Mouse (Mus musculus): Measurements from ENCODE around the gene Msi2.

Gene Msi2

DNA sequence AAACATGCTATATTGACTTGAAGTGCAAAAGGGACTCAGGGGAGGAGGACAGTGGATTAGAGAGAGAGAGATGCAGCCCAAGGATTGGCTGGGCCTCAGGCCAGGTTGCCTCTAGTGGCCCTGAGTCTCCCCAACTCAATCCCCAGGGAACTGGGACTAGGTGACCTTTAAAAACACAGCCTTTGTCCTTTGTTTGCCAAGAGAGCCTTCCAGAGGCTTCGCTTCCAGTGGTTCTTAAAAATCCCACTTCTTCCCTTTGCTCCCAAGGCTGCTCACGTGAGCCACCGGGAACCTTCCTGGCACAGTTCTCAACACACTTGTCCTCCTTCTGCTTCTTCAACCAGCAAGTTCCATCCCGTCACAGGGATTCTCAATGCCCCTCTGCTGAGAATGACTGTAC lies 159.6 kb downstream of the Msi2 start:
- DNase-seq: no peak

GRCm38 (mm10) chr11:88557828-88558580 lies 160.3 kb downstream of the Msi2 start:
- DNase-seq: no peak

DNA sequence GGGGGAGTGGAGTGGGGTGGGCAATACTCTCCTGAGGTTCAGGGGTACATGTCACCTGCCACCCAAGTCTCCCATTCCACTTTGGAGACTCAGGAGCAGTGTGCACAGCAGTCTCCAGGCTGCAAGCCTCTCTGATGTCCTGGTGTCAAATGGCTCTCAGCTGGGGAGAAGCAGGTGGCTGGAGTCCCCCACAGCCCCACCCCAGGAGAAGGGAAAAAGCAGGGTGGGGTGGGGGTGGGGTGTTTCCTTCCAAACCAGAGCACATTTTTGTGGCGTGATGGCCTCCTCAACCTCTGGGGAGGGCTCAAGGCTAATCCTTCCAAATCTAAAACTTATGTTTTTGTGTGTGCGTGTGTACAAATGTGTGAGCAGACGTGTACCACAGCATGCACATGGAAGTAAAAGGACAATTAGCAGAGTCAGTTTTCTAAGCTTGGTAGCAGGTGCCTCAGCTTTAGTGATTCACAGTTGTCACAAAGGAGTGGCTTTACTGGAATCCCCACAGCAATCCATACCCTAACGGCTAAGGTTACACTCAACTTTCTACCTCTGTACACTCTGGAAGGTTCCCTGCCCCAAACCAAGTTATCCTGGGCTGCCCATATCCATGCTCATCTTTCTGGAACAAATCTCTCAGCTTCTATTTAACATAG lies 161.1 kb downstream of the Msi2 start:
- DNase-seq: no peak

DNA sequence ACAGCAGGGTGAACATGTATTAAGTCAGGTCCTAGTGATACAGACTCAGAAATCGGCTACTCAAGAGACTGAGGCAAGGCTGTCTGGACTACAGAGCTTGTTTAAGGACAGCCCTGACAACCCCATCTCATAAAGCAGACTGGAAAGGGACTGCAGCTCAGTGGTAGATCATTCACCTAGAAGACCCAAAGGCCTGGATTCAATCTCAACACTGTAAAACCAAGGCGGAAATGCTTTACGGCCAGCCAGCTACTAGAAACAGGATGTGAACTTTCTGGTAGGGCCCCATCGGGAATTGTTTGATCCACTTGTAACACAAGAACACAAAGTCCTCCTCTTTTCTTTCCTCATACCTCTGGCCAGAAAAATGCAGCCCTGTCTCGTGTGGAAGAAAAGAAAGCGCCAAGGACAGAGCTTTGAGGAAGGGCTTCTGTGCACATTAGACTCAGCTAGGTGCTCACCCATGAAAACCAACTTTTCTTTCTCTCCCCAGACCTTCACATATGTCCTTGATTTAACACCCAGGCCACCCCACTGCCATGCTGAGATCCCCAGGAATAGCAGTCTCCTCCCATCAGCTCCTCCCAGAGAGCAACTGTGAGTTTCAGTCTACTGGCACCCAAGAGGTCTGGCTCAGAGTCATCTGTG lies 162.3 kb downstream of the Msi2 start:
- DNase-seq: no peak

- DNase-seq: no peak
Observed at GRCm38 (mm10) chr11:88555232-88555818, 163.0 kb downstream of the Msi2 start.

GRCm38 (mm10) chr11:88553521-88554310 lies 164.6 kb downstream of the Msi2 start:
- no peak for DNase-seq

DNA sequence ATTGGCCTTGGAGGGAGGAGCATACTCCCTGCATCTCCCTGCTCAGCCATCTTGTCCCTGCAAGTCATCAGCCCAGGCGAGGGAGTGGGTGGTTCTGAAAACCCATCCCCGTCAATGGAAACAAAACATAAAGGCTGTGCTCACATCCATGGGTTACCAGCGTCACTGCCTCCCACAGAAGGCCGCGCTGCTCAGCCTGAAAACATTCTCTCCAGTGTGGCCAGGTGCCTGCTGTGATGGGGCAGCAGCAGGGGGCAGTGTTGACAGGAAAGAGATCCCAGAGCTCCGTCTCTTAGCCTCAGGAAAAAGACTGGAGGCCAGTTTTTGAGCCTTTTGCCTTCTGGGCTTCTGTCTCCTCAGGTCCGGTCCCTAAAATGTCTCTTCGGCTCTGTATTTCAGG lies 165.3 kb downstream of the Msi2 start:
- peak; percentile 64 to 77 for DNase-seq

GRCm38 (mm10) chr11:88552385-88552784 lies 165.9 kb downstream of the Msi2 start:
- no peak for DNase-seq

DNA sequence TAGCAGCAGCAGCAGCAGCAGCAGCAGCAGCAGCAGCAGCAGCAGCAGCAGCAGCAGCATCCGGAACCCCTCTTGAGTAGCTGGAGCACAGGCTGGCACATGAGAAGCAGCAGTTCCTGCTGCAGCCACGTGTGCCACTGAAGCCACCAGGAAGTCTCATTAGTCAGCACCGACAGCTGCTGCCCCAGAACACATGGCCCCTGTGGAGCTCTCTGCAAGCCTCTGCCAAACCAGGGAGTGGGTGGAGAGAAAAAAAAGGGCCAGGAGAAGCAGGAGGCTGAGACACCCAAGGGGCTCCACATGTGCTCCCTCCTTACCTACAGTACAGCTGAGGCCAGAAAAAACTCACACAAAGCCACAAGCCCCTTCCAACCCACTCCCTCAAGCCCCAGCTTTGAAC lies 167.3 kb downstream of the Msi2 start:
- peak in 1 of 2 experiments; percentile 48 for DNase-seq

- DNase-seq: no peak
Observed at GRCm38 (mm10) chr11:88550083-88550907, 168.0 kb downstream of the Msi2 start.

DNA sequence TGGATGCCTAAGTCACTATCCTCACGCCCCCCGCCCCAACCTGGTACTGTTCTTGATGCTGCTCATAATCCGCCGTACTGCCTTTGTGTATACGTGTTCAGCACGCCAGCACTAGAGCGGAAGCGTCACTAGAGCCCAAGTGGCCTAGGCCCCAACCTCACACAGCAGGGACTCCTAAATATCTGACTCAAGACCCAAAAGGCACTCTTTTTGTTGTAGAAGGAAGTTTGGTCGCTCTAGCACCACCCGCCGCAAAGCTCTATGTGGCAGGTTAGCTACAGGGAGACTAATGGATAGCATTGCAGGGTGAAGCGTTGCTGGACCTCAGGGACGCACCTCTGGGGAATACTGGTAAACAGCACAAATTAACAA lies 168.8 kb downstream of the Msi2 start:
- DNase-seq: no peak

- DNase-seq: no peak
Observed at GRCm38 (mm10) chr11:88548832-88549528, 169.3 kb downstream of the Msi2 start.

DNA sequence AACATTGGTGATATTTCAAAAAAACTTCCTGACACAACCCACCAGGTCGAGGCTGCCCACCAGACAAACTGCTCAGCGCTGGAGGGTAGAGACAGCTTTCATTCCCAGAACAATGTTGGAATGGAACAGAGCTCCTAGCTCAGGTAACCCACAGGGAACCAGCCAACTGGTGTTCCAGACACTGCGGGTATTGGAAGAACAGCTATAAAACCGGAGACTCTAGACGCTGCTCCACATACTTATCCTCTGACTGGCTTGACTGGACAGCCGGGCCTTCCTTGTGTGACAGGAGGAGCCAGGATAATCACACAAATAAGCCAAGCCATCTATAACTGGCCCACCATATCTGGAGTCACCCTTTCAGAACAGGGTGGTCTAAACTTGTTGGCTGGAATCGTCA lies 169.9 kb downstream of the Msi2 start:
- no peak for DNase-seq

- DNase-seq: no peak
Observed at GRCm38 (mm10) chr11:88543771-88544170, 174.5 kb downstream of the Msi2 start.

DNA sequence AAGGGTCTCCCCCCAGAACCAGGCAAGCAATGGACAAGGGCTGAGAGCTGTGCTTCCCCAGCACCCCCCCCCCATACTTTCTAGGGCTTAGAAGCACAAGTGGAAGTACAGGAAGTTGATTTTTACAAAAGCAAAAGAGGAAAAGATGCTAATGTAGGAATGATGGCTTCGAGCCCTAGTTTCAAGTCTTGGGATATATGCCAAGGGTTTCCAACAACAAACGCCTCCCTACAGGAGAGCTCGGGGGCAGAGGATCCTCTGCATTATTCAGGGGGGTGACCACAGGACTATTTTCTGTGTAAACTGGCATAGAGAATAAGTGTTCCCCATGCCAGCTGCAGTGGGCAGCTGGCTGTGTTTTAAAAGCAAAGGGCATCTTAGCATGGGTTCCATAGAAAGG lies 175.5 kb downstream of the Msi2 start:
- DNase-seq: no peak

DNA sequence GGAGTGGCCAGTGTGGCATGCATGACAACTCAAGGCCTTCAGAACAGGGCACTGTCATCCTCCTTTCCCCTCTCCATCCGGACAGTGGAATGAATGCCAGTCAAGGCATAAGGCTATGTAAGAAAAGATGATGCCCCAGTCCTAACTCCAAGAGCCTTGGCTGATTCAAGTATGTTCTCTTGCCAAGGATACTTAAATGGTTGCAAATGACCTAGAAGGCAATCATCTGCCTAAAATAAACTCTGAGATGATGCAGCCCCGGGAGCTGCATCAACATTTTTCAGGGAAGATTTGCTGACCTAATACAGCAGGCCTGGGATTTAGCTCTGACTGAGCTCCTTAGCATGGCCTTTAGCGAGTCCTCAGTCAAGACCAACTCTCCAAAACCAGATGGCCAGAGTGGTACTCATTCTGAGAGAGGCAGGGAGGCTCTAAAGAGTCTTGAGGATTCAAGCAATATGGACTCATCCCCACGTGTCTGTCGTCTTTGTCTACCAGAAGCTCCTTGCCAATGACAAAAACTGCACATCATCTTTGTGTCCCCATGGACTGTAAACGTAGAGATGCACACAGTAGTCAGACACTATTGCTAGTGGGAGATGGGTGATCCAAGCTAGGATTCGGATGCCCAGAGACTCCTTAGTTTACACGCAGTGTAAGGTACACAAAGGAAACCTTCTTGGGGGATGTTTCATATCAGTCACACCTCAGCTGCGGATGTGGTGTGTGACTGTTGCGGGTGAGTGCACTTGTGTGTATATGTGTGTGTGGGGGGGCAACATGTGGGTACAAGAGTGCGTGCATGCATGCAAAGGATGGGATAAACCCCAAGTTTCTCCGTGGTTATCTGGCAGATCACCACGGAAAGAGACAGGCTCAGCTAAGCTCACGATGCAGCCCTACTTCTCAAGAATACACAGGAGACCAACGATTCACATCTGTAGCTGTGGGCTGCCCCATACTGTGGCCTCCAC lies 176.4 kb downstream of the Msi2 start:
- no peak for DNase-seq

DNA sequence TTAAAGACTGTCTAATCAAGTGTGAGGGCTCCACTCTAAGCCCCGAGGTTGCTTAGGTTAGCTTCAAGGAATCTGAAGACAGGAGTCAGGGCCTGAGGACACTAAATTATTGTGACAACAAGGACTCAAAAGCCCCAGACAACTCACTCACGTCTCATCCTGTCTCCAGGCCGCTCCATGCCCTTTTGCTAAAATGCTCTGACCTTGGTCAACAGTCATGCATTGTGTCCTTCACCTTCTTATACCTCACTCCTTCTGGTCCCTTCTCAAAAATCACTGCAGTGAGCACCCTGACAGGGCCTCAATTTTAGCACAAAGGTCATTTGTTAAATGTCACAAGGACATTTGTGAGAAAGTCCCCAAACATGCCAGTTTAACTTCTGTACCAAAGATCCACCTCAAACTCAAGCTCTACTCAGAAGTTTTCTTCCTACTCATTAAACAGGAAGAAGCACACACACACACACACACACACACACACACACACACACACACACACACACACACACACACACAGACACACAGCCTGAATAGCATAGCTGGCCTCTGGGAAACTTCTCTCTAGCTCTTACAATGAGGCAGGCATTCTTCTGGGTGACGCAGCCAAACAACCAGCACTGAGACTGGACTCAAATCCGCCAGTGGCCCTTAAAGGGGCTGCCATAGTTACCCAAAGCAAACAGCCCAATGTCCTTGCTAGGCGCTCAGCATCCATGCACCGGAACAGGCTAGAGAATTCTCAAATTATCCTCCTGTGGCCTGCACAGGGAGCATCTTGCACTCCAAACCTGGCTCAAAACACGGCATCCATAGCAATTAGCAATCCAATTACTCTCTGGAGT lies 178.5 kb downstream of the Msi2 start:
- no peak for DNase-seq

GRCm38 (mm10) chr11:88538710-88539340 lies 179.5 kb downstream of the Msi2 start:
- DNase-seq: no peak

DNA sequence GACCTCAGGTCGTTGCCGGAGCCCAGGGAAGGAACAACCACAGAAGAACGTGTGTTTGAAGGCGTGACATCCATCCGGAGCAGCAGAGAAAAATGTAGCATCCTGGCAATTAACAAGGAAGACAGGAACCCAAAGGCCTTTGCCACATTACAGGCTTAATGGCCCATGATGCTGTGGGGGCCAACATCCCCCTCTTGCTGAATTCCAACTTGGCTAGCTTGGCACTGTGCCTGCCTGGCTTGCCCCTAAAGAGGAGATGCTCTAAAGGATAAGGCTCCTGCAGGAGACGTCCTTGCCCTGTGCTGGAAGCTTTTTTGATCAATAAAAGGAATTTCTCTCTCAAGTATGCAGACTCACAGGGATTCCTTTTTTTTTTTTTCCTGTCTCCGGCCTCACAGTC lies 181.0 kb downstream of the Msi2 start:
- DNase-seq: no peak
